In genomic region chr11:77501392-77501791, GRCm38 (mm10) we compare ENCODE assay signal across 9 mouse cellular contexts. TPM values are rescaled to one million over a fixed set of nuclear protein-coding genes. Genes with fewer than 3 reads are reported as not detected.
A peak's percentile ranks its signal among the peaks of the same experiment; 100 is the strongest.
DNase-seq lines count a peak whose midpoint lies in the region; ATAC-seq lines count a peak whose summit lies in the region.
"Had no signal": no experiment of that assay in that cellular context is flagged by ENCODE, and none has a peak within 500 bp of the region (broad histone marks: within the 10 kb centered on the region; RNA-seq: fewer than 3 reads in every experiment).

No protein-coding gene starts in this region.

- H3K27ac ChIP-seq in heart, embryonic 12.5 days (ENCODE audit: poor library complexity, severe bottlenecking) = no peak overlapping the region
- H3K27ac ChIP-seq: stomach, embryonic 15.5 days had no signal

- no peak overlapping the region for H3K4me3 ChIP-seq in heart, embryonic 12.5 days
- H3K4me3 ChIP-seq: stomach, embryonic 15.5 days had no signal

- DNase-seq in heart, adult 11 months = peak; percentile 97
- DNase-seq in ES-CJ7 (ENCODE audit: low read depth, low spot score) = peak; percentile 77
- DNase-seq in cerebellum, adult 18-20 months = peak; percentile 83 to 88
- peak; percentile 82 for DNase-seq in kidney, adult 9 months
- DNase-seq in lung, postnatal 10 days = peak; percentile 87
- DNase-seq in right cerebral cortex, postnatal 25 days = peak; percentile 62

- no peak for ATAC-seq in heart, embryonic 12.5 days (ENCODE audit: insufficient number of reproducible peaks, low FRiP score)
- ATAC-seq in frontal cortex, adult (ENCODE audit: low TSS enrichment) = peak; percentile 51

- no peak overlapping the region for H3K9ac ChIP-seq in heart, embryonic 12.5 days
- H3K9ac ChIP-seq: stomach, embryonic 15.5 days had no signal

- WGBS in heart, embryonic 12.5 days = 25% methylated on average over 5 of the region's 5 CpGs

- peaks cover 35% of the 10 kb centered on the region for H3K4me1 ChIP-seq in heart, embryonic 12.5 days (replicated peaks)

- H3K27me3 ChIP-seq in heart, embryonic 12.5 days (replicated peaks) = no peaks in the 10 kb centered on the region
- H3K27me3 ChIP-seq: stomach, embryonic 15.5 days had no signal

- H3K9me3 ChIP-seq in heart, embryonic 12.5 days (replicated peaks) = no peaks in the 10 kb centered on the region
- H3K9me3 ChIP-seq: stomach, embryonic 15.5 days had no signal

- H3K4me2 ChIP-seq in heart, embryonic 12.5 days = no peak overlapping the region
- H3K4me2 ChIP-seq: stomach, embryonic 15.5 days had no signal

- H3K36me3 ChIP-seq in heart, embryonic 12.5 days = peaks cover 72% of the 10 kb centered on the region

RNA-seq across cellular contexts. Expression of gene Git1, which starts 8.0 kb away (rescaled TPM):
- 9.3 and 10.2 TPM in 2 replicates for polyA plus RNA-seq in heart, embryonic 12.5 days (2016; fragmentation: Nextera tagmentation; extraction: Ambion mirVana)

RNA-seq across cellular contexts. Expression of gene Ankrd13b, which starts 11.9 kb away (rescaled TPM):
- polyA plus RNA-seq in heart, embryonic 12.5 days (2016; fragmentation: Nextera tagmentation; extraction: Ambion mirVana) = 3.7 and 4.8 TPM in 2 replicates

RNA-seq across cellular contexts. Expression of gene Abhd15, which starts 13.5 kb away (rescaled TPM):
- 0.72 and 1.4 TPM in 2 replicates for polyA plus RNA-seq in heart, embryonic 12.5 days (2016; fragmentation: Nextera tagmentation; extraction: Ambion mirVana)

RNA-seq across cellular contexts. Expression of gene Trp53i13, which starts 14.4 kb away (rescaled TPM):
- 29.4 and 30.2 TPM in 2 replicates for polyA plus RNA-seq in heart, embryonic 12.5 days (2016; fragmentation: Nextera tagmentation; extraction: Ambion mirVana)

RNA-seq across cellular contexts. Expression of gene Gm10392, which starts 17.6 kb away (rescaled TPM):
- polyA plus RNA-seq in heart, embryonic 12.5 days (2016; fragmentation: Nextera tagmentation; extraction: Ambion mirVana) = not detected in 2 replicates
